Mouse (Mus musculus) skeletal muscle tissue, adult 2 months (tissue): ENCODE data around the gene Sco2.

Experiments
- DNase-seq: peaks from one replicate; pipeline ENCODE4 v3.0.0-alpha.2; 2012; ENCODE audit warnings: low read depth, low spot score

Sco2 gene

GRCm38 (mm10) chr15:89323656-89324055, 50.0 kb downstream of the Sco2 start:
- no peak for DNase-seq

- no peak for DNase-seq
Observed at GRCm38 (mm10) chr15:89322670-89323522, 50.8 kb downstream of the Sco2 start, which contains the start of gene Adm2. TSS of gene Adm2 (plus strand) at chr15:89322720.
